ENCODE assay signal across 25 mouse cellular contexts in genomic region chr12:41063281-41063680, GRCm38 (mm10).
"Had no signal": no experiment of that assay in that cellular context is flagged by ENCODE, and none has a peak within 500 bp of the region (broad histone marks: within the 10 kb centered on the region; RNA-seq: fewer than 3 reads in every experiment).

No protein-coding gene starts in this region.

- ATAC-seq: hindbrain, embryonic 16.5 days; inflammation-experienced regulatory T-cells, adult 6 months; intestine, embryonic 15.5 days; intestine, postnatal 0 days had no signal

- H3K27me3 ChIP-seq: heart, embryonic 13.5 days; heart, embryonic 15.5 days; hindbrain, embryonic 12.5 days; intestine, embryonic 15.5 days; limb, embryonic 12.5 days had no signal

- H3K4me3 ChIP-seq: heart, adult 2 months; heart, embryonic 13.5 days; heart, embryonic 15.5 days; hindbrain, embryonic 10.5 days; hindbrain, embryonic 12.5 days; intestine, embryonic 15.5 days; layer of hippocampus, adult 2 months; left cerebral cortex, adult 2 months; limb, embryonic 10.5 days; limb, embryonic 12.5 days had no signal

- H3K9ac ChIP-seq: heart, embryonic 13.5 days; heart, embryonic 15.5 days; hindbrain, embryonic 12.5 days; hindbrain, embryonic 14.5 days; intestine, embryonic 15.5 days; limb, embryonic 12.5 days had no signal

- DNase-seq: gastrocnemius, postnatal 14 days; gastrocnemius, postnatal 36 days; heart, adult 11 months; heart, adult 2 months; heart, postnatal 14 days; heart, postnatal 36 days; kidney, adult 18-20 months; kidney, adult 8-10 months; kidney, postnatal 10 days; kidney, postnatal 25 days; kidney, postnatal 4 days had no signal

- H3K27ac ChIP-seq: heart, adult 2 months; heart, embryonic 13.5 days; heart, embryonic 15.5 days; hindbrain, embryonic 10.5 days; hindbrain, embryonic 12.5 days; hindbrain, embryonic 14.5 days; intestine, embryonic 15.5 days; layer of hippocampus, adult 2 months; left cerebral cortex, adult 2 months; limb, embryonic 10.5 days; limb, embryonic 12.5 days had no signal

- H3K9me3 ChIP-seq: heart, embryonic 13.5 days; heart, embryonic 15.5 days; hindbrain, embryonic 10.5 days; hindbrain, embryonic 12.5 days; intestine, embryonic 15.5 days; limb, embryonic 10.5 days; limb, embryonic 12.5 days had no signal

- H3K36me3 ChIP-seq: heart, embryonic 13.5 days; heart, embryonic 15.5 days; hindbrain, embryonic 10.5 days; hindbrain, embryonic 12.5 days; intestine, embryonic 15.5 days; limb, embryonic 10.5 days; limb, embryonic 12.5 days had no signal

- H3K4me1 ChIP-seq: heart, embryonic 13.5 days; heart, embryonic 15.5 days; hindbrain, embryonic 10.5 days; hindbrain, embryonic 12.5 days; intestine, embryonic 15.5 days; limb, embryonic 10.5 days; limb, embryonic 12.5 days had no signal

- H3K4me2 ChIP-seq: heart, embryonic 11.5 days; heart, embryonic 13.5 days; heart, embryonic 15.5 days; hindbrain, embryonic 12.5 days; hindbrain, embryonic 14.5 days; intestine, embryonic 15.5 days; limb, embryonic 12.5 days had no signal
